Mouse (Mus musculus): ENCODE results near the gene Inppl1.

Gene Inppl1

GRCm38 (mm10) chr7:101837606-101838471 lies at the start of gene Inppl1:
TSS of gene Inppl1 (minus strand) at chr7:101838229.
- DNase-seq (ENCODE audit: low read depth, low spot score) = no peak

DNA sequence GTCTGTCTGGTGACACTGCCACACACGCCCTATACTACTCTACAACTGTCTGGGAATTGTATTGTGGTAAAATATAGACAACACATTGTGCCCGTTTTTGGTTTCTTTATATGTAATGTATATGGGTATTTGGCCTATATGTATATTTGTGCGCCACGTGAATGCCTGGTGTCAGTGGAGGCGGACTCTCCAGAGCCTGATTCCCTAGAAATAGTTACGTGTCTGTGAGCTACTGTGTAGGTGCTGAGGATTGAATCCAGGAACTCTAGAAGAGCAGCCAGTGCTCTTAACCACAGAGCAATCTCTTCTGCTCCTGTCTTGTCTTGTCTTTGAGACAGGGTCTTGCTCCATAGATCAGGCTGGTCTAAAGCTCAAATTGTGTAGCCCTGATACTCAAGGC lies 48.2 kb upstream of the Inppl1 start:
- no peak for DNase-seq (ENCODE audit: low read depth, low spot score)

DNA sequence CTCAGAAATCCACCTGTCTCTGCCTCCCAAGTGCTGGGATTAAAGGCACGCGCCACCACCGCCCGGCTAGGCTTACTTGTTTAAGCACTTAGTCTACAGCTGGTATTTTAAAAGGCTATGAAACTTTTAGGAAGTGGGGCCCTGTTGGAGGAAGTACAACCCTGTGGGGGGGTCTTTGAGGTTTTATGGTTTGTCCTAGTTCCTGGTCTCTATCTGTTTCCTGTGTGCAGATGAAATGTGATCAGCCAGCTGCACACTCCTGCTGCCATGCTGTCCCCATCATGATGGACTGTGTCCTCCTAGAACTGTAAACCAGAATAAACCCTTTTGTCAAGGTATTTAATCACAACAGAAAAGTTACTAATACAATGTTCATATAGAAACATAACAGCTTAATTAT lies 46.1 kb upstream of the Inppl1 start:
- DNase-seq (ENCODE audit: low read depth, low spot score) = no peak

- no peak for DNase-seq (ENCODE audit: low read depth, low spot score)
These were observed 44.6 kb upstream of the Inppl1 start for GRCm38 (mm10) chr7:101882413-101883154.

- no peak for DNase-seq (ENCODE audit: low read depth, low spot score)
These were observed 42.8 kb upstream of the Inppl1 start for GRCm38 (mm10) chr7:101880855-101881254.

DNA sequence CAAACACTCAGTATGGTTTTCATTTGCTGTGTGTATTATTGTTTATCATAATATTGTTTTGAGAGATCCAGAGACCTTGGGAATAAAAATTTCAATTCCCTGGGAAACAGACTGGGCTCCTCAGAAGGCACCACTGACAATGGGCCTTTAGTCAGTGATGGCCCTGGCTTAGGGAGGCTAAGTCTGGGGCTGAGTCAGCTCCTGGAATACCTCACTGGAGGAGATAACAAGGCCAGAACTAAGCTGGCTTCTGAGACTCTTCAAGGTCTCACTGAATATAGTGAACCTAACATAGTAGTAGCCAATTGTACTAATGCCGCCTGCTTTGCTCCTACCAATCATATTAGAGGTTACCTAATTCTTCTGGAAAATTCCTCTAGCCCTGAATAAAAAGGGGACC lies 37.9 kb upstream of the Inppl1 start:
- no peak for DNase-seq (ENCODE audit: low read depth, low spot score)

DNA sequence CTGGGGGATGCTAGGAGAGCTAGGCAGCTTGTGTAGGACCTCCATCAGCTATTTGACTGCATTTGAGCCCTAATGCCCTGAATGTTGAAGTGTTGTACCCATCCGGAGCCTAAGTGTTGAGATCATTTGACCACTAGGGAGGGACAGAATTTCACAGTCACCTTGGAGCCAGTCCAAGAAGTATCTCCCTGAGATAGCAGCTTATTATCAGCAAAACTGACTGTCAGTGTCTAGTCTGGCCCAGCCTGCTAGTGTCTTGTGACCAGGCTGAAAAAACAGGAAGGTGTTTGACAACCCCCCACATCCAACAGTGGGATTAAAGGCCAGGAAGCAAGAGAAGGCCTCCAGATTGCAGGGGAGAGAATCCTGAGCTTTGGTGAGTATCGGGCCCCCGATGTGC lies 33.3 kb upstream of the Inppl1 start:
- DNase-seq (ENCODE audit: low read depth, low spot score) = no peak

- DNase-seq (ENCODE audit: low read depth, low spot score) = no peak
These were observed 32.6 kb upstream of the Inppl1 start, which contains the start of gene Folr1 for GRCm38 (mm10) chr7:101870629-101871028. TSS of gene Folr1 (minus strand) at chr7:101870788.

- no peak for DNase-seq (ENCODE audit: low read depth, low spot score)
These were observed 31.1 kb upstream of the Inppl1 start for GRCm38 (mm10) chr7:101869163-101869500.

GRCm38 (mm10) chr7:101868241-101869162 lies 30.5 kb upstream of the Inppl1 start:
- DNase-seq (ENCODE audit: low read depth, low spot score) = no peak

GRCm38 (mm10) chr7:101867482-101867881 lies 29.5 kb upstream of the Inppl1 start:
- DNase-seq (ENCODE audit: low read depth, low spot score) = no peak

- DNase-seq (ENCODE audit: low read depth, low spot score) = no peak
These were observed 28.6 kb upstream of the Inppl1 start for GRCm38 (mm10) chr7:101866491-101867265.

- no peak for DNase-seq (ENCODE audit: low read depth, low spot score)
These were observed 25.4 kb upstream of the Inppl1 start, which contains the start of gene Anapc15 for GRCm38 (mm10) chr7:101863415-101863814. TSS of gene Anapc15 (plus strand) at chr7:101863715.

DNA sequence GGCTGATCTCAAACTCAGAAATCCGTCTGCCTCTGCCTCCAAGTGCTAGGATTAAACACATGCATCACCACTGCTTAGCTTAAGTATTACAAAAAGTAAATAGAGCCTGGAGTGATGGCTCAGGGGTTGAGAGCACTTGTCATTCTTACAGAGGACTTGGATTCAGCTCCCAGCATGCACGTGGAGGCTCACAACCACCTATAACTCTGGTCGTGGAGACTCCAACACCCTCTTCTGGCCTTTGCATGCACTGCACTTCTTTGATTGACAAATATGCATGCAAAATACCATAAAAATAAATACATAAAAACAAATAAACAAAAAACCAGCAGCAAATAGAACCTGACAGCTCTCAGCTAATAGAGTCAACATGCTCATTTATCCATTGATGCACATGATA lies 24.3 kb upstream of the Inppl1 start:
- no peak for DNase-seq (ENCODE audit: low read depth, low spot score)

DNA sequence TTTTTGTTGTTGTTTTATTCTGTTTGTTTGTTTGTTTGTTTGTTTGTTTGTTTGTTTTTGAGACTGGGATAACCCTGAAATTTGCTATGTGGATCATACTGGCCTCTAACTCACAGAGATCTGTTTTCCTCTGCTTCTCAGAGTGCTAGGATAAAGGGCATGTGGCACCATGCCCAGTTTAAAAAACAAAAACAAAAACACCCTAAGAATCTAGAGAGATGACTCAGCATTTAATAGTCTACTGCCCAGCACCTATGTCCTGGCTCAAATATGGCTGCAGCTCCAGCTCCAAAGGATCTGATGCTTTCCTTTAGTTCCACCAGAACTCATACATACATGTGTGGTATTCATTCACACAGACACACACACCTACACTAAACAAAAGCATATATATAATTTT lies 22.9 kb upstream of the Inppl1 start:
- no peak for DNase-seq (ENCODE audit: low read depth, low spot score)

DNA sequence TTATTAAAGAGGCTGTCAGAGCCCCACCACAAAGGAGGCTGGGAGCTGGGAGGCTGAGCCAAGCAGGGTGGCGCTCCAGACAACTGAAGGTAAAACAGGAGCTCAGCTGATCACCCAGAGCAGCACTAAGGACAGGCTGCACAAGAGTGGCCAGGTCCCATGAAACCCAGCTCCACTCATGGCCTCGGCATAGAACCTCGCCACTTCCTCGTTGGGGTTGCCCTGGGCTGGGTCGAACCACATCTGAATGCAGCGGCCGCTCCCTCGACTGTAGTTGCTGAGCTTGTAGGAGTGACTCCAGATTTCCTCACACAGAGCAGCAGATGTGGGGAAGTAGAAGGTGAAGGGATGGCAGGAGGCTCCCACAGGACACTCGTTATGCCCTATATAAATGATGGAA lies 20.3 kb upstream of the Inppl1 start:
- DNase-seq (ENCODE audit: low read depth, low spot score) = no peak

GRCm38 (mm10) chr7:101857094-101857493 lies 19.1 kb upstream of the Inppl1 start, which contains the start of gene Folr2:
TSS of gene Folr2 (minus strand) at chr7:101857194.
- no peak for DNase-seq (ENCODE audit: low read depth, low spot score)

DNA sequence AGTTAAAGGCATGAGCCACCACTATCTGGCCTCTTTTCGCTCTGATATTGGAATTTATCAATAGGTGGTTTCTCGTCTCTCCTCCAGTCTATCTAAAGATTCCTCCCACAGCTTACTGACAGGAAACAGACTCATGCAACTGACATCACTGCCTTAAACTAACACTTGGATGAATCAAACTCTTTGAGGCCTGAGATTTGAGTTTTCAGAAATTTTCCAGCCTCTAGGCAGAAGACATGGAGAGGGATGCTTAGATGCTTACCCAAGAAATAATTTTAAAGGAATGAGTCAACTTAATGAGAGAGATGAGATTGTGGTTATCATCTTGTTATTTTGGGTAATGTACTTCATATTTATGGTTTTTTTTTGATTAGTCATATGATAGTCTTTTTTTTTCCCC lies 15.8 kb upstream of the Inppl1 start:
- no peak for DNase-seq (ENCODE audit: low read depth, low spot score)

DNA sequence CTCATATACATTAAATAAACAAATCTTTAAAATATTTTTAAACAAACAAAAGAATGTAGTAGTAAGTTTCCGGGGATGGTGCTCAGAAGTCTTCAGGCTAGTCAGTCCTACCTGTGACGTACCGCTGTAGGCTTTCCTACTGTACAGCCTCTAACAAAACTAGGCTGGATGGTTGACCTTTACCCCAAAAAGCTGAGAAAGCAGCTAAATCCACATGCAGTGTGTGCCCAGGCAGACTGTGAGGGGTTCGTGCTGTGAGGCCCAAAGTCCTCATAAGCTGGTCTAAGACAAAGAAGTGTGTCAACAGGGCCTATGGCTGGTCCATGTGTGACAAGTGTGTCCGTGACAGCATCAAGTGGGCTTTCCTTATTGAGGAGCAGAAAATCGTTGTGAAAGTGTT lies 14.8 kb upstream of the Inppl1 start:
- DNase-seq (ENCODE audit: low read depth, low spot score) = no peak

- DNase-seq (ENCODE audit: low read depth, low spot score) = no peak
These were observed 13.7 kb upstream of the Inppl1 start for GRCm38 (mm10) chr7:101851689-101852088.

DNA sequence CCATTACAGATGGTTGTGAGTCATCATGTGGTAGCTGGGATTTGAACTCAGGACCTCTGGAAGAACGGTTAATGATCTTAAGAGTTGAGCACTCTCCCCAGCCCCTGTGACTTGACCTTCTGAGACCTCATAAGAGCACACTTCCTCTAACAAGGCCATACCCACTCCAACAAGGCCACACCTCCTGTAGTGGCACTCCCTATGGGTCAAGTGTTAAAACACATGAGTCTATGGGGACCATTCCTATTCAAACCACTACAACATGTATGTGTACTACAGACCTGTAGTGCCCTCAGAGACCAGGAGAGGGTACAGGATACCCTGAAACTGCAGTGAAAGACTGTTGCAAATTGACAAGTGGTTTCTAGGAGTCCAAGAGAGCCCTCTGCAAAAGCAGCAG lies 9.9 kb upstream of the Inppl1 start:
- DNase-seq (ENCODE audit: low read depth, low spot score) = no peak
